Mouse (Mus musculus) thymus, postnatal 14 days (tissue): ENCODE data around the gene Nr4a1.

ENCODE experiments used
- DNase-seq: peaks from one replicate; pipeline ENCODE4 v3.0.0; 2021

Gene Nr4a1

GRCm38 (mm10) chr15:101253886-101254795, at the start of gene Nr4a1:
Nr4a1 (plus strand) TSS chr15:101254269.
- peak; percentile 80 for DNase-seq

- no peak for DNase-seq
Measured at GRCm38 (mm10) chr15:101204781-101205180, 49.3 kb upstream of the Nr4a1 start.

GRCm38 (mm10) chr15:101210228-101210627, 43.8 kb upstream of the Nr4a1 start:
- peak; percentile 83 for DNase-seq

GRCm38 (mm10) chr15:101210998-101211613, 43.0 kb upstream of the Nr4a1 start:
- DNase-seq: no peak

GRCm38 (mm10) chr15:101212435-101212834, 41.6 kb upstream of the Nr4a1 start:
- no peak for DNase-seq

- DNase-seq: no peak
Measured at GRCm38 (mm10) chr15:101215136-101215535, 38.9 kb upstream of the Nr4a1 start.

GRCm38 (mm10) chr15:101216036-101216435, 38.0 kb upstream of the Nr4a1 start:
- DNase-seq: no peak

GRCm38 (mm10) chr15:101220905-101221297, 33.2 kb upstream of the Nr4a1 start:
- DNase-seq: no peak

- DNase-seq: peak; percentile 83
Measured at GRCm38 (mm10) chr15:101221298-101222104, 32.6 kb upstream of the Nr4a1 start.

GRCm38 (mm10) chr15:101222897-101223482, 31.1 kb upstream of the Nr4a1 start:
- DNase-seq: no peak

- DNase-seq: no peak
Measured at GRCm38 (mm10) chr15:101223596-101223995, 30.5 kb upstream of the Nr4a1 start.

- peak; percentile 86 for DNase-seq
Measured at GRCm38 (mm10) chr15:101224006-101224906, 29.8 kb upstream of the Nr4a1 start, which contains the start of gene Grasp. Grasp (plus strand) TSS chr15:101224188.

- DNase-seq: no peak
Measured at GRCm38 (mm10) chr15:101224977-101225376, 29.1 kb upstream of the Nr4a1 start.

- DNase-seq: peak; percentile 14
Measured at GRCm38 (mm10) chr15:101227971-101228370, 26.1 kb upstream of the Nr4a1 start.

- DNase-seq: no peak
Measured at GRCm38 (mm10) chr15:101228866-101229590, 25.0 kb upstream of the Nr4a1 start.

GRCm38 (mm10) chr15:101230503-101230902, 23.6 kb upstream of the Nr4a1 start:
- no peak for DNase-seq

- peak; percentile 41 for DNase-seq
Measured at GRCm38 (mm10) chr15:101230995-101231647, 22.9 kb upstream of the Nr4a1 start.

- DNase-seq: no peak
Measured at GRCm38 (mm10) chr15:101231648-101232180, 22.4 kb upstream of the Nr4a1 start.

GRCm38 (mm10) chr15:101232607-101233006, 21.5 kb upstream of the Nr4a1 start:
- DNase-seq: peak; percentile 42

GRCm38 (mm10) chr15:101233183-101233582, 20.9 kb upstream of the Nr4a1 start:
- DNase-seq: no peak
